Mouse (Mus musculus) heart, embryonic 16.5 days (tissue): ENCODE measurements around the gene Zfp981. TPM values are rescaled to one million over a fixed set of nuclear protein-coding genes. Genes with fewer than 3 reads are reported as not detected.
"Not testable (repeated sequence)": the region's sequence is repeated elsewhere in the genome, so short reads cannot be mapped to it uniquely, and the experiment has no call there.

ENCODE experiments used
- ATAC-seq: fragments of 200-750 bp; cut with Nextera tagmentation; replicated peaks from 2 replicates; pipeline ENCODE4 v1.8.0; 2017; ENCODE audit warnings: moderate number of reproducible peaks; ENCODE audit not compliant: insufficient read depth, low FRiP score; ENCODE audit errors: extremely low read depth
- H3K27ac ChIP-seq: fragments of 300-500 bp; sonication (generic); 2 replicates; pipeline ENCODE4 v1.5.1; 2014; ENCODE audit warnings: mild to moderate bottlenecking, low read length, control low read depth, moderate library complexity
- H3K27me3 ChIP-seq: fragments of 300-500 bp; sonication (generic); 2 replicates; pipeline ENCODE4 v1.6.1; 2014; ENCODE audit warnings: low read length, mixed read lengths; ENCODE audit not compliant: control insufficient read depth, insufficient read depth
- H3K36me3 ChIP-seq: fragments of 300-500 bp; sonication (generic); 2 replicates; pipeline ENCODE4 v1.6.1; 2014; ENCODE audit not compliant: control insufficient read depth, insufficient read depth
- H3K4me1 ChIP-seq: fragments of 300-500 bp; sonication (generic); 2 replicates; pipeline ENCODE4 v1.6.1; 2014; ENCODE audit warnings: low read length, mixed read lengths; ENCODE audit not compliant: control insufficient read depth, insufficient read depth
- H3K4me2 ChIP-seq: fragments of 300-500 bp; sonication (generic); 2 replicates; pipeline ENCODE4 v1.6.1; 2014; ENCODE audit warnings: low read depth, mild to moderate bottlenecking, control low read depth, low read length
- H3K4me3 ChIP-seq: fragments of 300-500 bp; sonication (generic); 2 replicates; pipeline ENCODE4 v1.5.1; 2014; ENCODE audit warnings: mild to moderate bottlenecking, control low read depth, low read length
- H3K9ac ChIP-seq: fragments of 300-500 bp; sonication (generic); 2 replicates; pipeline ENCODE4 v1.6.1; 2014; ENCODE audit warnings: low read length, control low read depth
- H3K9me3 ChIP-seq: fragments of 300-500 bp; sonication (generic); replicated peaks from 2 replicates; pipeline ENCODE4 v1.6.1; 2016; ENCODE audit warnings: low read length; ENCODE audit not compliant: control insufficient read depth
- WGBS: fragments of 180-500 bp; shearing (Covaris S2); extraction: QIAGEN DNeasy Blood & Tissue Kit; methylation state at CpG from one replicate; pipeline ENCODE4 v1.1.7; 2014; 5-methylcytosine and 5-hydroxymethylcytosine counted together
- polyA plus RNA-seq: library from polyadenylated mRNA; unstranded; fragments of >200 nt; fragmentation: Nextera tagmentation; extraction: Ambion mirVana; gene quantifications from 2 replicates; pipeline ENCODE4 v1.2.1, GENCODE M21; 2015

Gene Zfp981
- polyA plus RNA-seq, 1 experiment from 2014 or later = 0.11 TPM

DNA sequence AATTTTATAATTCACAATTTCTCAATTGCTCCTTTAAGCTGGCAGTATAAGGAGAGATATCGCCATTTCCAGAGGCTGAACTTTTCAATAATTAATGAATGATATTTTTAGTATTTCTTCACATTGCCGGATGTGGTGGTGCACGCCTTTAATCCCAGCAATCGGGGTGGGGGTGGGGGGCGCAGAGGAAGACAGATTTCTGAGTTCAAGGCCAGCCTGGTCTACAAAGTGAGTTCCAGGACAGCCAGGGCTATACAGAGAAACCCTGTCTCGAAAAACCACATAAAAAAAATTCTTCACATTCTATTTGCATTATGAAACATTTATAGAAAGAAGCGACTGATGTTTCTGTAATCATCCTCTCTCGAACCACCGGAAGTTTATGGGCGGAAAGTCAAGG lies 19.3 kb upstream of the Zfp981 start:
- not testable (repeated sequence) for H3K36me3 ChIP-seq, H3K4me2 ChIP-seq, H3K4me1 ChIP-seq, ATAC-seq, H3K9ac ChIP-seq, H3K4me3 ChIP-seq, H3K27ac ChIP-seq, H3K27me3 ChIP-seq
- 82% methylated on average over 10 of the region's 10 CpGs for WGBS
- peaks cover 56% of the 10 kb centered on the region for H3K9me3 ChIP-seq

DNA sequence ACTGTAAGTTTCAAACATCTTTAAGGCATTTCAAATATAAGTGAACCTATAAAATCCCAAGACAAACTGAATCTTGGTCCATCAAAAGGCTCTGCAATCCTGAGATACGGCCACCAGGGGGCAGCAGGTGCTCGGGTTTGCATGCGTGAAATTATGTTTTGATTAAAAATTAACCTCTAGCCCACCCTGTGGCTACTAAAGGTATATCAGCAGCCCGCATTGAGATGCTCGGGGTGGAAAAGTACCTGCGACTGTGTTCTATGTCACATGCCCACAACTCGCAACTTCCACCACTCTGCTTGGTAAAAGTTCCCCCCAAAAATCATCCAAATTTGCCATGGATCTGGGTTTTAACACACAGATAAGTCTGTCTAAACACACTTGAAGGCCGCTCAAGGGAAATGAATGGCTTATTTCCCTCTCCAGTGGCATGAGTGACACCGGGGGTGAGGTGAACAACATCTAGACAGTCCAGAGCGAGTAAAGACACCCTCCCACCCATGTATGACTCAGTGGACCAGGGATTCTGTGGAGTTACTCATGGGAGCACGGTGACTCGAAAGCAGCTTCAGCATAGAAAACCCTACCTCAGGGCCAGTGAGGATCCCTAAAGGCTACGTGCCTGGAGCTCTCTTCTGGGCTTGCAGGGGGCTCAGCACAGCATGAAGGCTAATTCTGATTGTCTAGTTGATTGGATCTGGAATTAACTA lies 18.1 kb upstream of the Zfp981 start:
- not testable (repeated sequence) for H3K27ac ChIP-seq, H3K9ac ChIP-seq, H3K4me1 ChIP-seq, H3K4me2 ChIP-seq, H3K4me3 ChIP-seq, H3K36me3 ChIP-seq, H3K27me3 ChIP-seq
- peaks cover 53% of the 10 kb centered on the region for H3K9me3 ChIP-seq
- 64% methylated on average over 13 of the region's 13 CpGs for WGBS
- ATAC-seq = peak; percentile 14; the same call in 1 of the 2 replicates

DNA sequence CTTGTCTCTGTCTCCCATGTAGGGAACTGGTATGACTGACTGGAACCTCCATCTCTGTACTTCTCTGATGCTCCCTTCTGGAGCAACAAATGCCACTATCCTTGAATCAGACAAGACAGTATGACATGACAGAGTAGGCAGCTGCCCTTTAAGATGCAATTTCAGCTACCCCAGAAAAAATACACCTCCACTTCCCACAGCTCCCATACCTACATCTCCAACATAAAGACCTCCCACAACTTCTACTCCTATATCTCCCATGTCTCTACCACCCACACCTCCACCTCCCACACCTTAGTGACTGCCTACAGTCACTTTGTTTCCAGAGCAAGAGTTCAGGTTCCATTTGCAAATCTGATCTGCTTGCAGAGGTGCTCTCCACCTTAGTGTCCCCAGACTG lies 17.2 kb upstream of the Zfp981 start:
- H3K4me3 ChIP-seq, H3K9ac ChIP-seq, ATAC-seq, H3K4me1 ChIP-seq, H3K27me3 ChIP-seq, H3K27ac ChIP-seq, H3K4me2 ChIP-seq, H3K36me3 ChIP-seq: not testable (repeated sequence)
- H3K9me3 ChIP-seq = peaks cover 56% of the 10 kb centered on the region

DNA sequence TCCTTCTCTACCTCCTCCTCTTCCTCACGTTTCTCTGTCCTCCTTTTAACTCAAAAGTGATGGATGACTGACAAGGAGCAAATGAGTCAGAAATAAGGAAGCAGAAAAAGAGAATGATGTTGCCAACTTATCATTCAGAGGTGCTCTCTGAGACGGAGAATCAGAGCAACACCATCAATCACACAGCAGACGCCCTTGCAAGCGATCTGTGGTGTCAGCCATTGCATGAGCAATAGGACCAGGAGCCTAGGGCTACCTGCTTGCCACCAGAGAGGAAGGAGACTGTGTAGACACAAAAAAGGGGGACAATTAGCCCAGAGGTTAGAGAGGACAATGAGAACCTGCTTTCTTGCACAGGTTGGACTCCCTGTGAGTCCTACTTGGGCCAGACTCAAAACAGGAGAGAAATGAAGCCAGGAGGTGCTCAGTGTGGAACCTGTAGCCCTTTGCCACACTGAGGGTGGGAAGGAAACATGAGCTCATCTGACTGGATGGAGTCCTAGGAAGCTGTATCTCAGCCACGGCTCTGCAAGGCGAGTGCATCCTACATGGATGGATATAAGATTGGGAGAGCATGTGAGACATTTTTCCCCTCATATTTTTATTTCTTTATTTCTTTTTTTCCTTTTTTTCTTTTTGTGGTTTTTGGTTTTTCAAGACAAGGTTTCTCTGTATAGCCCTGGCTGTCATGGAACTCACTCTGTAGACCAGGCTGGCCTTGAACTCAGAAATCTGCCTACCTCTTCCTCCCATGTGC lies 16.5 kb upstream of the Zfp981 start:
- H3K4me3 ChIP-seq, H3K36me3 ChIP-seq, ATAC-seq, H3K27me3 ChIP-seq, H3K27ac ChIP-seq, H3K4me1 ChIP-seq, H3K4me2 ChIP-seq, H3K9ac ChIP-seq: not testable (repeated sequence)
- peaks cover 54% of the 10 kb centered on the region for H3K9me3 ChIP-seq
- 64% methylated on average over 6 of the region's 6 CpGs for WGBS

DNA sequence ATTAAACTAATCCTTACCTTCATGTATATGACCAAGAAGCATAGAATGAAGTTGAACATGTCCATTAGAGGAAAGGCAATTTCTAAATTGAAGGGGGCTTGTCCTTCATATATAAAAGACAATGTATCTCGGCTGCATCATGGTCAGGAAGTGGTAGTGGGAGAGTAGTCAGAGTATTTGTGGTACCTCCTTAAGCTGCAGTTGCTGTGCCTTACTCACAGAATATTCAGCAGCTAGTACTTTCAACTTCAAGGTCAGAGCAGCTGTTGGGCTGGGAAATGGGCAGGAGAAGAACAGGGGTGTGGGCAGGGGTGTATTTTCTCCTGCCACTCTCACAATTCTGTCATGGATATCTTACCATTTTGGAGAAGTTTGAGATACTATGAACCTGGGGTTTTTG lies 15.1 kb upstream of the Zfp981 start:
- H3K9me3 ChIP-seq = peaks cover 51% of the 10 kb centered on the region
- 57% methylated on average over 1 of the region's 1 CpGs for WGBS
- 0 out of 2 replicates have a peak, but pooled peaks have one; percentile 7 for ATAC-seq
- H3K36me3 ChIP-seq, H3K27me3 ChIP-seq, H3K9ac ChIP-seq, H3K4me1 ChIP-seq, H3K4me3 ChIP-seq, H3K27ac ChIP-seq, H3K4me2 ChIP-seq: not testable (repeated sequence)

DNA sequence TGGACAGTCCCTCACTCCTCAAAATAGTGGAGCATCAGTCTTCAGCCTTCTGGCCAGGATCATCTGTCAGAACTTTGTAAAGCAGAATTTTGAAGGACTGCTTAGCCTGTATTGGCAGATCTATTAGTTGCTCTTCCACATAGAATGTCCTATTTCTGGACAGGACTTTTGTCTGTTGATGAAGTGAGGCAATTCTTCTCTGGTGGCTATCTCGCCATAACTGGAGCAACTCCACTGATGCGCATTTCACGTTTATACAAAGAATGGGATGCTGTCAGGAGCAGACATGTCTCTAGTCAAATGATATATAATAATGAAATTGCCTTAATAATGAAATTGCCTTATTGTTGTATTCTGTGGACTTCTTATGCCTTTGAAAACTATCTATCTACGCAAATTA lies 12.6 kb upstream of the Zfp981 start:
- H3K27me3 ChIP-seq, H3K4me2 ChIP-seq, H3K27ac ChIP-seq, ATAC-seq, H3K36me3 ChIP-seq, H3K4me3 ChIP-seq, H3K4me1 ChIP-seq, H3K9ac ChIP-seq: not testable (repeated sequence)
- H3K9me3 ChIP-seq = peaks cover 51% of the 10 kb centered on the region
- 64% methylated on average over 4 of the region's 4 CpGs for WGBS

DNA sequence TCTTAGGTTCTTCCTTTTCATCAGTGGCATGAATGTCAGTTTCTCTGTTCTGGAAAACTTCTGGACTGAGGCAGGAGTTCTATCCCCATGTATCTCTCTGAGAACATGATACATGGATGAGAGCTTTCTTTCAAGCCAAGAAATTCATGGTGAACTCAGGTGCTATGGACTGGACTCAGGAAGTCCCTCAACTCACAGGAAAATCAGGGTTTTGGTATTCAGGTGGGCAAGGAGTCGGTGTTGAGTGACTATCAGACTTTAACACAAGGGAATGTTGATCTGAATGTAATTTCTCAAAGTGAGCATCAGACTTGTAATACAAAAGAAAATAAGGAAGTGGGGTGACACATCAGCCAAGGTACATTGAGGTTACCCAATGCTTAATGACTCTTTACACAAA lies 9.8 kb upstream of the Zfp981 start:
- ATAC-seq, H3K27me3 ChIP-seq, H3K4me3 ChIP-seq, H3K4me2 ChIP-seq, H3K4me1 ChIP-seq, H3K27ac ChIP-seq, H3K9ac ChIP-seq, H3K36me3 ChIP-seq: not testable (repeated sequence)
- peaks cover 38% of the 10 kb centered on the region for H3K9me3 ChIP-seq
- whole genome bisulfite sequencing = 72% methylated on average over 1 of the region's 1 CpGs

DNA sequence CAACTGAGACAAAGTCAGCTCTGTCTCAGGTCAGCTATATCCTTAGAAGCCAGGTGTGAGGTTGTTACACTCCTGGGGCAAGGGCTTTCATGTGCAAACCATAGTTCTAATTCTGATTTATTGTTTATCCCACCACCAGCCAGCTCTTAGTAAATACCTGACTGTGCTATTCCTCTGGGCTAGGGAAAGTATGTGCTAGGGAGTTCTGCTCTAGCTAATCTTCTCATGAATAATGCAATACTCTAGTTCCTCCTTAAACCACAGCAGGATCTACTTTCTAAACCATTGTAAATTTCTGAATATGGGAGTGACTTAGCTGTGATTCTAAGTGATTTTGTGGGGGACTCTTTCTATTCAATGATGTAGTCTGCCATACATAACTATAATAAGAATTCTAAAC lies 9.4 kb upstream of the Zfp981 start:
- ATAC-seq = no peak
- Histone ChIP-seq H3K9ac (no peak overlapping the region), H3K4me1 (no peaks in the 10 kb centered on the region), H3K4me2 (no peak overlapping the region), H3K36me3 (no peaks in the 10 kb centered on the region), H3K4me3 (no peak overlapping the region), H3K27ac (no peak overlapping the region), H3K27me3 (no peaks in the 10 kb centered on the region), H3K9me3 (peaks cover 41% of the 10 kb centered on the region)

DNA sequence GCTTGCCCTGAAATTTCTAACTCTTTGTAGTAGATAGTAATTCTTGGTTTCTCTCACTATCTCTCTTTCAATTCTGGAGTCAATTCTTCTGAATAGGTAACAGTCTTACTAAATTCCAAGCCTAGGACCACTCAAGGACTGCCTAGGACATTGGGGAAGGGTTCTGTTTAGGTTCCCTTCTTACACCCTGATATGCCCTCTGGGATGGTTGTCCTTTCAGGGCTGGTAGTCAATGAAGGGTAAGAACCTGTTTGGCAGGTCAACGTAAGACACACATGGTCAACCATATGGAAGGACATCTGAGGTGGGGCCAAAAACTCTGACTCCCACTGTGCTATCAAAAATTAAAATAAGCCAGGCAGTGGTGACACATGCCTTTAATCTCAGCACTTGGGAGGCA lies 9.0 kb upstream of the Zfp981 start:
- H3K9me3 ChIP-seq = peaks cover 45% of the 10 kb centered on the region
- H3K27ac ChIP-seq = no peak overlapping the region
- no peaks in the 10 kb centered on the region for H3K27me3 ChIP-seq
- H3K4me3 ChIP-seq = no peak overlapping the region
- 40% methylated on average over 1 of the region's 1 CpGs for WGBS
- no peak overlapping the region for H3K9ac ChIP-seq
- ATAC-seq = no peak
- no peaks in the 10 kb centered on the region for H3K4me1 ChIP-seq
- no peaks in the 10 kb centered on the region for H3K36me3 ChIP-seq
- H3K4me2 ChIP-seq = no peak overlapping the region
